Mouse (Mus musculus) megakaryocyte progenitor cell, adult 5-6 weeks (primary cell): Measurements from ENCODE around the gene Rapgef2. TPM values are rescaled to one million over a fixed set of nuclear protein-coding genes. Genes with fewer than 3 reads are reported as not detected.
A peak's percentile ranks its signal among the peaks of the same experiment; 100 is the strongest.
"Not testable (repeated sequence)": the region's sequence is repeated elsewhere in the genome, so short reads cannot be mapped to it uniquely, and the experiment has no call there.

Experiments
- ATAC-seq: replicated peaks from 2 replicates; pipeline ENCODE4 v1.8.0; 2016; ENCODE audit warnings: mild to moderate bottlenecking, moderate TSS enrichment, inconsistent platforms; ENCODE audit not compliant: poor library complexity
- total RNA-seq, 2 experiments: library from RNA; stranded (forward) in 1 of 2; stranded (reverse) in 1 of 2; fragments of 157-497, 149-512 nt in 1 of 2; fragments of 200-1000 nt in 1 of 2; gene quantifications; 2 replicates each; pipeline versions ENCODE4 v1.2.3 to v1.2.4; 2015 to 2017

Rapgef2 gene
- total RNA-seq, 2 experiments from 2014 or later, result 12.4 to 17.5 TPM

DNA sequence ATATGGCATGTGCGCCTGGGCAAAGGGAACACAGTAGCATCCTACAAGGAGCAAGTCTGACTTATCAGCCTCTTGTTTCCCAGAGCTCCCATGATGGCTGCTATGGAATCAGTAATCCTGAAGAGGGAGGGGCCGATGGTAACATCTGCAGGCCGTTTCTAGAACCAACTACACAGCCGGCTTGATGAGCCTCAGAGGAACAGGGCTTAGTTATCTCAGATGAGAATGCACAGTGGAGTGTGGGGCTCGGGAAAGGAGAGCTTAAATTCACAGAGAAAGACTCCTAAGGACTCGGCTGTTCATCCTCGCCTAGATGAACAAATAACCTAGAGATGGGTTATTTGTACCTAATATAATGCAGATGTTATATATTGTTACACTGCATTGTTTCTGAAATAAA is 164.9 kb downstream of the Rapgef2 start:
- ATAC-seq, result no peak

DNA sequence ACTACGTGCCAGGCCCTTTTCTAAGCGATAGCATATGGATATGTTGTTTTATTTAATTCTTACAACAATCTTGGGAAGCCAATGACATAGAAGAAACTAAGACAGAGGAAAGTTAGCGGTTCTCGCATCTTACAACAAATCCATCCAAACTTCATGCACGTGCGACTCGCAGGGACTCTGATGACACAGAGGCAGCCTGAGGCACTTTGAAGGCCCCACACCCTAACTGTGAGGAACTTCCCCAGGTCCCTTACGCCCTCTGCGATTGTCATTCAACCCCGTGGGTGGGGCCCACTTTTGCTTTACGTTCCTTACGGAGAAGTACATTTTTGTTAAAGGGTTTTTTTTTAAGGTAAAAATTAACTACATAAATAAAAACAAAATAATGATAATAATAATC is 166.3 kb downstream of the Rapgef2 start:
- no peak for ATAC-seq

DNA sequence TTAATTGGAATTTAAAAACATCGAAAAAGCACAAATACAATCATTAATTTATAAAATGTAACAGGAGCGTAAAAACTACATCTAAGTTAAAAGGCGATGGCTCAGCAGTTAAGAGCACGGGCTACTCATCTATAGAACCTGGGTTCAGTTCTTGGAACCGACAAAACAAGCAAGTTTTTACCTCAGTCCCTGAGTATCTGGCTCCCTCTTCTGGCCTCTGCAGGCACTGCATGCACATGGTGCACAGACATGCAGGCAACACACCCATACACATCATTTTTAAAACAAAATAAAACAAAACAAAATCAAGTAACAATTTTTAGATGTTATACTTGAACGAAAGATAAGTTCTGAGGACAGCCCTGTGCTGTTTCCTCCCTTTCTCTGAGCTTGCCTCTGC is 176.2 kb downstream of the Rapgef2 start:
- peak; percentile 86 for ATAC-seq

DNA sequence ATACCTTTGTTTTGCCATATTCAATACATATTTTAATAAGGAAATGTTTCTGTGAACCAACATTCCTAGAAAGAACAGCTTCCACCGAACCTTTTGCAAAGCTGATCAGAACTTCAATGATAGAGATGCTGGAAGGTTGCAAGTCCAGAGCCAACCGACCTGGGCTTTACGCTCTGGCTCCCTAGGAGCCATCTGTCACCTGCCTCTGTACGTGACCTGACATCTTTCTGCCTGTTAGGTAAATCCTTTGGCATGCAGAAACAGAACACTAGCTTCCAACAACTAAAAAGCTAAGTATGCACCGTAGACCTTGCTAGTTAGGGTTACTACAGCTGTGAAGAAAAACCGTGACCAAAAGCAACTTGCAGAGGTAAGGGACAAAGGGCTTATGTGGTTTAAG is 178.1 kb downstream of the Rapgef2 start:
- no peak for ATAC-seq

DNA sequence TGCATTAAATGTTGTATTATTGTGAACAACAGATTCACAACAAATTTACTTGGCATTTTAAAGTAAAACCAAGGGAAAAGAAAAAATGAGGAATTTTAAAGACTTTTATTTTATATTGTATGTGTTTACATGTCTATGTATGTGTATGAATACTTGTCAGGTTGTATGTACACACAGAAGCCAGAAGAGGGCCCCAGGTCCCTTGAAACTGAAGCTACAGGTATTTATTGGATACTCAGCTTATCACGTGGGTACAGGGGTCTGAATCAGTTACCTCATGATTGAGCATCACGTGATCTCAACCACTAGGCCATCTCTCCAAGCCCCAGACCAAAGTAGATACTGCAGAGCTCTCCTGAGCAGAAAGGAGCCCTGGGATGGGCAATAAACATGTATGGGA is 180.0 kb downstream of the Rapgef2 start:
- no peak for ATAC-seq

DNA sequence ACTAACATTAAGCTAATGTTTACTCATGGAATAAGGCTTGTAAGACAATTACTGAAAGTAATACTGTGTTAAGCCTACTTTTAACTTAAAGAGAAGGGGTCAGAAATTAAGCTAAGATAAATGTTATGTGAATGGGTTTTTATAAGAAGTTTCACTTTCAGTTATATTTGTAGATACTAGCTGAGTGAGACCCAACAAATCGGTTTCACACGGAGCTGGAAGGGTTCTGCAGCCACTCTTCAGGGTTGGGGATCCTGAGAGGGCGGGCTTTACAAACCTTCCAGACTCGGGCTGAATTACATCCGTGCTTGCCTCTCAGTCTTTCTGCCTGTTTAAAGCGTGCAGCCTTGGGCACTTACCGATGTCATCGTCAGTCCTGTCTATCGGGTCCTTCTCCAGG is 182.7 kb downstream of the Rapgef2 start:
- ATAC-seq, result no peak

DNA sequence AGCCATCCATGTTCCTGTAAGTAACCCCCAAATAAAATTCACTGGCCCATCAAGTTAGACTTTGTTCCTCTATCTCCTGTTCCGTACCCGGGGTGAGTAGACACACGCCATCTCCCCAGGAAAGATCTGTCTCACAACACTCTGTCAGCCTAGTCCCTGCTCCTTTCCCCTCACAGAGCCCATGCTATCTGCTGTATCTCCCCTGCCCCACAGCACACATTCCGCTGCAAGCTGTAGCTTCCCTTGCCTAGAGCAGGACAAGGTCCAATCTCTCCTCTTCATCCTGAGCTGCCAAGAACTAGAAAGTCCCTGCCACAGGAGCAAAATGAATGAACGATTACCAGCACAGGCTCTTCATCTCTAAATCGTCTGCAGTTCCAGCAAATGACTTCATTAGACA is 184.6 kb downstream of the Rapgef2 start:
- no peak for ATAC-seq

DNA sequence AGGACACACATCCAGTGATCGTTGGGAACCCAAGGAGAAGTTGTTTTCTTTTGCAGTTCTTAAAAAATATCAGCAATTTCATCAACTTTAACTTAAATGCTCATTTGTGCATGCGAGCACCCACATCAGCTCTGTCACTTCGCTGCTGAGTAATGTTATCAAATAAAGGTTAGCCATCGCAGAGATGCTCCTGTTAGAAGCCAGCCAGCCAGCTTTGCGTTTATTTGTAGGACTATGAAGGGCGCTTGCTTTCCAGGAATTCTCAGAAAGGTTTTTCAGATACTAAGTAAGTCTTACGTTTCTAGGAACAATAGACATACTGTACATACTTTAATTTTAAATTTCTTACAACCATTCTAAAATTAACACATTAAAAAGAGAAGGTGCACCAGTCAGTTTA is 185.5 kb downstream of the Rapgef2 start:
- ATAC-seq, result no peak

DNA sequence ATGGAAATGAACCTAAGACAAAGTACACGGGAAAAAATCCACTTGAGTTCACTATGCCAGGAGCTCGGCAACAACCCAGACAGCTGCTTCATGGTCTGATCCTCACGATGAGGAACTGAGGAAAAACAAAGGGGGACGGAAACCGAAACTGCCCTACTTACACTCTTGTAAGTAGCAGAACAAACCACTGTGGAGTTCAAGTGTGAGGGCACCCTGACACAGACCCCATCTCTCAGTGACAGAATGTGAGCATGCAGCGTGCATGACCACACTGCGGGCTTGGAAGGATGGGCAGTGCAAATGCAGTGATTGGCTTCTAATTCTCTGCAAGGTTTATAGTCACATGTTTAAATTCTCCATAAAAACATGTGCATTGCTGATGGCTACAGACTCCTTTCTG is 197.2 kb downstream of the Rapgef2 start:
- ATAC-seq, result peak; percentile 81

DNA sequence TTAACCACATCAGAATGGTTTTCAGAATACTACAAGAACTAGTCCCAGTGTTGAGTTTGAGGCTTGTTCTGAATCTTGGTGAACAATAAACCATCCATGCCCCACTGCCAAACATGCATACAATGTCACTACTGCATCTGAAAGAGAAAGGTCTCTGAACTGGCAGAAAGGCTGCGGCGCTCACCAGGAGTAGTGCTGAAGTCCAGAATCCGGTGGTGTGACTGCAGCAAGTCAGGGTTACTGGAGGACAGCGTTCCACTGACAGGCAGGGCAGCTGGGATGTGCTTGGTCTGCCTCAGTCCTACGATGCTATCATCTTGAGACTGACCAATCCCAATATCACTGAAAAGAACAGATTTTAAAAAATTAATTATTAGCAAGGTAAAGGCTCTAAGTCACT is 197.9 kb downstream of the Rapgef2 start:
- ATAC-seq, result no peak

DNA sequence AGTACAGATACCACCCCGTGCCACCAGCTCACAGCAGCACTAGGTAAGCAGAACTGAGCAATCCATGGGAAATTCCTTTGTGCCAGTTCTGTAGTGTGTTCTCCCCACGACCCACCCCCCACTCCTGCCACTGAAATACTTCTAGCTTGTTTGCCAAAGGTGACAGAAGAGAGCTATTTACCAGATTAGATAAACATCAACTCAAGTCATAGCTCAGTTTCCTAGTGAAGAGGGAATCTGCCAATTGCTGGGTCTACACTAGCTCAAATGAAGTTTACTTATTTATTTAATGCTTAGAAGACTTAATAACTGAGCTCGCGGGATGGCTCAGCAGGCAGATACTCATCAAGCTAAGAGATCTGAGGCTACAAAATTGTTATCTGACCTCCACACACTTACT is 200.0 kb downstream of the Rapgef2 start:
- ATAC-seq, result no peak

DNA sequence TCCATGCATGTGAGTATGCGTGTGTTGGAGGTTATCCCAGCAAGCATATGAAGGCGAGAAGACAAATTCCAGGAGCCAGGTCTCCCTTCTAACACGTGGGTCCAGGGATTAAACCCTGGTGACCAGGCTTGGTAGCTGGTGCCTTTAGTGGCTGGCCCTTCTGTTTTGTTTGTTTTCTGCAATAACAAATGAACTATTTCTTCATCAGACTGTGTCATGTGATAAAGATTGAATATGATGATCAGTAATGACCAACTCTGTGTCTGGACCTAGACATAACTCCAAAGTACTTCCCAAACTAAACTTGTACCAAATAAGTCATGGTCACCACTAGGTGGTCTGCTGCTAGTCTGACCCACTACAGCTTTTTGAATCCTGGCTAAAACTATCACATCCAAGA is 202.4 kb downstream of the Rapgef2 start:
- no peak for ATAC-seq

DNA sequence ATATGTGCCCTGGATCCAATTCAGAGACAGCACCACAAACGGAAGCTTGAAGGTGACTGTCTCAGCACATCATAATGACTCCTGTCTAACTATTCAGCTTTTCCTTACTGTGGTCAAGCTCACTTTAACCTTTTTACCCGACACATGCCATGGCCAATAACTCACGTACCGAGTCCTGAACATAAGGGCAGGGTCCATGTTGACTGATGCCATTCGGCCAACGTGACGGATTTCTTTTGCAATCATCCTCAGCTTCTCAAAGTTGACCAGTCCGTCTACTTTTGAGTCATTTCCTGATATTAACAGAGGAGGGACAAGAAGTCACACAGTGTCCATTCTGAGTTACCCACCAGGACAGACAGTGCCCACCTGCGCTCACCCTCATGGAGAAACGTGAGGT is 203.3 kb downstream of the Rapgef2 start:
- ATAC-seq, result no peak

DNA sequence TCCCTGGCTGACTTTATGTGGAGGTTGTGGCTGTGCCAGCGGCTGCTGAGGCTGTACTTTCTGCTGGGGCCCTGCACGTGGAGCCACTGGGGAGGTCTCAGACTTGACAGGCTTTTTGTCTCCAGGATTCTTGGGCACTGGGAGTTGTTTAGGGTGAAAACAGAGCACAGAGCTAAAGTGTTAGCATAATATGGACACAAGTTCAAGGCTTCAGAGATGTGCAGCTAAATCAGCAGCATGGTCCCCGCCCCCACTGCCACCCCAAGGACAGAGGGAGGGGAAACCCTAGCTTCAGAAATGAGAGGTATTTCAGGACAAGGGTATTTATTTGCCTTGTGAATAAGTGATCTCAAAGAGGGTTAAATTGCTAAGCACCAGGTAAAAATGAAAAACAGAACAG is 207.2 kb downstream of the Rapgef2 start:
- ATAC-seq, result no peak

DNA sequence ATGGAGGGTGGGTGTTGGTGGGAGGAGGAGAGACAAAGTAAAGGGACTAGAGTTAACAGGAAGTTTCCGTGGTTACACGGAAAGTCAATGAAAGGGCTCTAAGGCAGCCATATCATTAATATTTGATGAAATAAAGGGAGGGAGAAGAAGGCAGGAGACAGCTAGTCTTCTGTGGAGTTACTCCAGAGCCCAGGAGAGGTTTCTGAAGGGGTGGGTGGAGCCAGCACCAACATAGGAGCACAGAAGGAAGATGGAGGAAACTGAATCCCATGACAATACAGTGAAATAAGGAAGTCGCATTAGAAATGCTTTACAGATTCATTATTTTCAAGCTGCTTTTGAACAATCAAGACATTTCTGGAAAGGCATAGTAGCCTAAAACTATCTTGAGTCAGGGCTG is 211.3 kb downstream of the Rapgef2 start:
- ATAC-seq, result no peak

DNA sequence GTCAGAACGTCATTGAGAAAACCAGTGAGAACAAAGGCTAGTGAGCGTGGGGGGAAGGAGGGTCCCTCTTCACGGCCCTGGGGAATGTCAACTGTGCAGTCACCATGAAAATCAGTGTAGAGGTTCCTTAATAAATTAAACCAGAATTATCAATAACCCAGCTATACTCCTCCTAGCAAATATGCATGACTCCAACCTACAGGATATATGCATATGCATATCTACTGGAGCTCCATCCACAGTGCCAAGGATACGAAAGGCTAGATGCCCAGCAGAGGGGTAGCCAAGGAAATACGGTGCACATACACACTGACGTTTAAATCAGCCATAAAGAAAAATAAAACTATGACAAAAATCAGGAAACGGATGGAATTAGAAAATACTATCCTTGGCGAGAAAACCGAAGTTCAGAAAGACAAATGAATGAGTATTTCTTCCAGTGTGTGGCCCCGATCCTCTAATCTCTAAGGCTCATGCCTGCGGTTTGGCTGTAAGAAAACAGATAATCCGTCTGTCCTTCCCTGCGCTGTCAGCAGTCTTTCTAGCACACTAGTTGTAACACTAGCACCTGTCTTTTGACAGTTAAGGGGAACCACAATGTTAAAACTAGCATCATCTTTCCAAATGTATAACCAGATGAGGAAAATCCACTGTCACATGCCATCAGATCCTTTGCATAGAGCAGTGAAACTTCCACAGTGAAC is 212.6 kb downstream of the Rapgef2 start:
- ATAC-seq, result peak; percentile 83

DNA sequence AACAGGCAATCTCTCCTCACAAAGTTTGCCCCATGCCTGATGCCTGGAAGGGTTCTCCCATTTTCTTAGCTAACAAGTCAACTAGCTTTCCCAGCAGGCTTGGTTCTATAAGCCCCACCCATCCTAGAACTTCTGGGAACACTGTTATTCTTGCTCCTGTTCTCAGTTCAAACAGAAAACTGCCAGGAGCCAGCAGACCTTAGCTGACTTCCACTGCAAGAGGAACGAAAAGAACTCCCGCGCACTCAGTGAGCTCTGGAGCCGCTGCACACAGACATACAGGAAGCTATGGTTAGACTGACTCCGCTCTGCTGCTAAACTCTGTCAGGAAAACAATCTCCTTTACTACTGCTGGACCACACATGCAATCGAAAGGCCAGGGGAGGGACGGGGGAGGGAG is 214.8 kb downstream of the Rapgef2 start:
- ATAC-seq, result peak; percentile 60

DNA sequence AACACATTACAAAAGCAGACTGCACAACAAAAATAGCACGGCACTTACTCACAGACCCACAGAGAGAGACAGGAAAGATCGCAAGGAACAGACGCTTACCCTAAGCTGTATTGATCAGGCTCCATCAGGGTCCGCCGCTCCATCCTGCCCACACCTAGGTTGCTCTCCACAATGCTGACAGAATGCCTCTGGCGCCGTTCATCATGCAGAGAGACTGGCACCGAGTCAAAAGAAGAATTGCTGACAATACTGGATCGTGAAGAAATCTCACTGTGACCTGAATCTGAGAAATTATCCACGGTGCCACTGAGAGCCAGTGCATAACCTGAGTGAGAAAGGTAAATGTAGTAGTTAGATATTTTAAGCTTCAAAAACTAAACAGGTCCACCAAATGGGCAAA is 216.4 kb downstream of the Rapgef2 start:
- ATAC-seq, result no peak

DNA sequence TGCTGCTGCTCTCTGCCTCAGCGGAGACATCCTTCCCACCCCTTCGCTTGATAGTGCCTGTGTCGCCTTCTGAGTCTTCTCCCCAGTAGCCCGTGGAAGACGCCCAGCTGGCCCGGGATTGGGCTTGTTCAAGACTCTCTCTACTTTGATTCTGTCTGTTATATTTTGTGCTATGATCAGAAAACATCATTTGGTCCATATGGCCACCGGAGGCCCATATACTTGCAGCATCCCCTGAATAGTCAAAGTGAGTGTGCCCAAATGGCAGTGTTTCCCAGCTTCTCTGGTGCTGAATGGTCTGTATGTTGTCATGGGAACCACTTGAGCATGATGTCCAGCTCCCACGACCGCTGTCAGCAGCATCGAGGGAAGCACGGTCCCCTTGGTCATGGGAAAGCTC is 217.3 kb downstream of the Rapgef2 start:
- ATAC-seq, result no peak

DNA sequence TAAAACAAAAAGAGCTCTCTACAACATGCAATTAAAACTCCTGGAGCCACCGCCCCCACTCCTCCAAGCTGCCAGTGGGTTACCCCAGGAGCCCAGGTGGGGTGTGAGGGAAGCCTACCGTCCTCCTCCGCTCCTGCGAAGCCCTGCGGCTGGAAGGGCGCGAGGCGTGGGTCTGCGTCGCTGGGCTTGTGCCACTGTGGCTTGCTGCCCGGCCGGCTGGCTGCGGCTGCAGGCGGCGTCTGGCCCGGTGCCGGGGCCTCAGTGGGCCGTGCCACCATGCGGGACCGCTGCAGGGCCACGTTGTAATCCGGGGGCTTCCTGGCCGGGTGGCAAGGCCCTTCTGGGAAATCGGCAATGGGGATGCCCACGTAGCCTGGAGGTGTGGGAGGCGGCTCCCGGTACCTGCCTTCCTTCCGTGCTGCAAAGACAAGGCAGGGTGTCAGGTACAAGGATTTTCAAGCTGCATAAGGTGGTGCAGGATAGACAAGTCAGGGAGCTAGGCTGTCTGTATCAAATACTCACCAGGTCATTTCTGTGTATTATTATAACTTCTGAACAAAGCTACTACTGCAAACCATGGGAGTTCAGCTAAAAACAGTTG is 219.8 kb downstream of the Rapgef2 start:
- no peak for ATAC-seq

DNA sequence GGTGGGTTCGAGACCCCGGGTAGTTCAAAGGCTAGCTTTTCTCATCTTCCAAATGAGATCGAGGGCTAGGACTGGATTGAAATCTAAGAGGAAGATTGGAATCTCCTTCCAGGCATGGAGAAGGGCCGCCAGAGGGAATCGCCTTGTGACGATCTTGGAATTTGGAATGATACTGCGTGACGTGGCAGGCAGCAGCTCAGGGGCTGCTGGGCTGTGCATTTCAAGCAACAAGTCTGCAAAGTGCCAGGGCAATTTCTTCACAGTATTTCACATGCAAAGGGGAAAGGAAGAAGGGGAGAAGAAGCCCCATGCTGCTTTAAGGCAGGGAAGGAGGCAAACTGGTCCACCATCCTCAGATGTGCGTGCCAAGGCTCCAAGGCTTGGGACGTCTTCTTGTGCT is 222.2 kb downstream of the Rapgef2 start:
- ATAC-seq, result no peak

DNA sequence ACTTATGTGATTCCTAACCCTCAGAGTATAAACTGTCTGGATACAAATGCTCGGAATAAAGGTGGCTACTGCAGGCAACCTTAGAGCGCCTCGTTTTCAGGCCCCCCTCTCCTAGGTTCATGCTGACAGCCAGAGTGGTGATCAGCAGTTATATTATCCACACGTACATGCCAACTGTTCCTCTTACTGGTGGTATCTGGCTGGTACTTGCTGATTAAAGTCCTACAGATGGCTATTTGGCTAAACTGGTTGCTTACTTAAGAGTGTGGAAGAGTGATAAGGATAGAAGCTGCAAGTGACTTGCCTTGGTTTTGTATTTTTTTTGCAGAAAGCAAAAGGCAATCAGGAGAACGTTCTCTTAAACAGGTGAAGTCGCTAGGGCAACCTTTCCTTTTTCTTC is 224.9 kb downstream of the Rapgef2 start:
- ATAC-seq, result peak; percentile 97

DNA sequence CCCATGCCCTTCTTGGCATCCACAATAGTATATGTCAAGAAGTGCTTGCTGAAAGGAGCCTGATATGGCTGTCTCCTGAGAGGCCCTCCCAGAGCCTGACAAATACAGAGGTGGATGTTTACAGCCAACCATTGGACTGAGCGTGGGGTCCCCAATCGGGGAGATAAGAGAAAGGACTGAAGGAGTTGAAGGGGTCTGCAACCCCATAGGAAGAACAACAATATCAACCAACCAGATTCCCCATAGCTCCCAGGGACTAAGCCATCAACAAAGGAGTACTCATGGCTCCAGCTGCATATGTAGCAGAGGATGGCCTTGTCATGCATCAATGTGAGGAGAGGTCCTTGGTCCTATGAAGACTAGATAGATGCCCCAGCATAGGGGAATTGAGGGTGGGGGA is 227.8 kb downstream of the Rapgef2 start:
- not testable (repeated sequence) for ATAC-seq
